Mouse (Mus musculus) heart, adult 2 months (tissue): ENCODE measurements at regions not wholly inside any gene's neighbourhood (a gene's known extent, or its start where the extent isn't known, plus 50 kb on each side); places are given as distances from the start of the nearest gene placed in this dataset.

Experiments
- DNase-seq, 2 experiments: peaks; one replicate each; pipeline ENCODE4 v3.0.0; 2021
- H3K27ac ChIP-seq: fragments of 200-600 bp; 2 replicates; pipeline ENCODE4 v1.8.1; 2022
- H3K27me3 ChIP-seq: fragments of 200-500 bp; 2 replicates; pipeline ENCODE4 v1.6.1; 2012; ENCODE audit warnings: mild to moderate bottlenecking, low read length, inconsistent platforms, mixed read lengths; ENCODE audit not compliant: control insufficient read depth, insufficient read depth
- H3K36me3 ChIP-seq: fragments of 200-500 bp; 2 replicates; pipeline ENCODE4 v1.6.1; 2012; ENCODE audit warnings: low read length, inconsistent platforms; ENCODE audit not compliant: control insufficient read depth, insufficient read depth
- H3K4me1 ChIP-seq: fragments of 200-500 bp; 2 replicates; pipeline ENCODE4 v1.6.1; 2011; ENCODE audit warnings: low read length; ENCODE audit not compliant: control insufficient read depth, insufficient read depth
- H3K4me3 ChIP-seq: fragments of 200-600 bp; 2 replicates; pipeline ENCODE4 v1.8.1; 2022
- H3K79me2 ChIP-seq: fragments of 200-500 bp; replicated peaks from 2 replicates; pipeline ENCODE4 v1.6.1; 2012; ENCODE audit warnings: mild to moderate bottlenecking, inconsistent platforms, low read length, moderate library complexity, mixed read lengths; ENCODE audit not compliant: control insufficient read depth, insufficient read depth
- H3K9ac ChIP-seq: fragments of 200-500 bp; 2 replicates; pipeline ENCODE4 v1.6.1; 2012; ENCODE audit warnings: low read depth, mild to moderate bottlenecking, control low read depth, inconsistent platforms, low read length, mixed read lengths
- CTCF ChIP-seq: fragments of 200-600 bp; IDR thresholded peaks from 2 replicates; pipeline ENCODE4 v1.8.1; 2022; ENCODE audit warnings: antibody characterized with exemption, mild to moderate bottlenecking, moderate library complexity
- EP300 ChIP-seq: fragments of 200-500 bp; IDR thresholded peaks from 2 replicates; pipeline ENCODE4 v1.6.1; 2011; ENCODE audit warnings: low read depth, low read length, control low read depth; ENCODE audit not compliant: insufficient read depth
- POLR2A ChIP-seq: fragments of 200-500 bp; IDR thresholded peaks from 2 replicates; pipeline ENCODE4 v1.6.1; 2011; ENCODE audit warnings: mild to moderate bottlenecking, low read depth, low read length, control low read depth; ENCODE audit not compliant: insufficient read depth
- WGBS: fragments of 180-500 bp; shearing (Covaris S2); methylation state at CpG from one replicate; pipeline ENCODE4 v1.1.7; 2018; 5-methylcytosine and 5-hydroxymethylcytosine counted together
- intact Hi-C: fragments of 180-260 bp; cut with DNase I; formaldehyde crosslinking; loops from one replicate; pipeline ENCODE4 v1.15.1; 2025

DNA sequence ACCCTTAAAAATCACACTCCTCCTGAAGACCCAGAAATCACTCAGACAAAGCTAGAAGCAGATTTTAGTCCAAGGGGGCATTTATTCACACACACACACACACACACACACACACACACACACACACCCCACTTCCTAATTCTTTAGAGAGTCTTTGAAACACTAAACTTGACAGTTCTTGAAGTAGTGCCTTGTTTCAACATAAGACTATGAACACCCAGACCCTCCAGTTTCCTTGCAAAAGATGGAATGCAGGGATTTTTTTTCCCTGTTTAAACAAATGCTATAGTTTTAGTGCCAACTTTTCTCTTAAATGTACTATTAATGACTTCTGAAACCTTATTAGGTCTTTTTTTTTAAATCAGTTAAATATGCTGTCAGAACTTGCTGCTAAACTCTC lies 279.2 kb upstream of the Fat1 start:
- Histone ChIP-seq H3K4me3 (no peak overlapping the region), H3K27ac (no peak overlapping the region), H3K9ac (no peak overlapping the region), H3K27me3 (no peaks in the 10 kb centered on the region), H3K4me1 (no peaks in the 10 kb centered on the region), H3K36me3 (no peaks in the 10 kb centered on the region), H3K79me2 (no peaks in the 10 kb centered on the region)
- intact Hi-C loops: no loop called here
- no peak for DNase-seq
- TF ChIP-seq EP300: no peak
- no peak for TF ChIP-seq POLR2A

DNA sequence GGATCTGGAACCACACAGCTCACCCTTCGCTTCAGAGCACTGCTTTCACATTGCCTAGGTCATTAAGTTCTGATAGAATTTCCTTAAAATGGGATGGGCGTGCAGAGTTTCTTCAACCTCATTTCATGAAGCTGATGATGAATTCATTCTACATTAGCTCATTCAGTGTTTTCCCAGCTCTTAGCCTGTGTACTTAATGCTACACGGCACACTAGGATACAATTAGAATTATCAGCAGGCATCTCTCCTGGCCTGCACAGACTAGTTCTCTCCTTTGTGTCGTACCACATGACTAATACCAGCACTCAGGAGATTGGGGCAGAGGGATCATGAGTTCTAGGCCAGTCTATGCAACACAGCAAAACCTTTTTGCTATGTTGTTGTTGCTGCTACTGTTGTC lies 278.8 kb upstream of the Fat1 start:
- TF ChIP-seq CTCF (no peak), EP300 (no peak), POLR2A (no peak)
- intact Hi-C loops: no loop called here
- H3K4me3 ChIP-seq: no peak overlapping the region
- DNase-seq: no peak
- WGBS: 67% methylated on average over 4 of the region's 4 CpGs
- no peaks in the 10 kb centered on the region for H3K27me3 ChIP-seq
- H3K9ac ChIP-seq: no peak overlapping the region
- H3K36me3 ChIP-seq: no peaks in the 10 kb centered on the region
- no peaks in the 10 kb centered on the region for H3K4me1 ChIP-seq
- no peaks in the 10 kb centered on the region for H3K79me2 ChIP-seq
- H3K27ac ChIP-seq: no peak overlapping the region

DNA sequence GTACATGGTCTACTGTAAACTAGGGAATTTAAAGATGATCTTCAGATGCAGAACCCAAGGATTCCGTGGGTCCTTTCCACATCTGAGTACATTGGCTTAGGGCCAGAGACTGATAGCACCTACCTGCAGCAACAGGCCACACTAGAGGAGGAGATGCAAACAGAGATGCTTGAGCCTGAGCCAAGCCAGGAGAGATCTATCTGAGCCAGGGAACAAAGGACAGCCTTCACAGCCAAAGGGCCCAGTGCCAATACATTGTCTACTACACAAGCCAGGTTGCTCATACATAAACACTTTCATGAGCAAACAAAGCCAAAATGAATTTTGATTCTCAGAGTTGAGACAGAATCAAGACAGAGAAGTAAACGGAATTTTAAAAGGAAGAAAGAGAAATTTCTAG lies 273.6 kb upstream of the Fat1 start:
- Histone ChIP-seq H3K36me3 (no peaks in the 10 kb centered on the region), H3K79me2 (no peaks in the 10 kb centered on the region), H3K27ac (no peak overlapping the region), H3K27me3 (no peaks in the 10 kb centered on the region), H3K9ac (no peak overlapping the region), H3K4me1 (no peaks in the 10 kb centered on the region), H3K4me3 (no peak overlapping the region)
- 52% methylated on average over 2 of the region's 2 CpGs for WGBS
- TF ChIP-seq CTCF (no peak), EP300 (no peak), POLR2A (no peak)
- intact Hi-C loops: no loop called here
- no peak for DNase-seq

DNA sequence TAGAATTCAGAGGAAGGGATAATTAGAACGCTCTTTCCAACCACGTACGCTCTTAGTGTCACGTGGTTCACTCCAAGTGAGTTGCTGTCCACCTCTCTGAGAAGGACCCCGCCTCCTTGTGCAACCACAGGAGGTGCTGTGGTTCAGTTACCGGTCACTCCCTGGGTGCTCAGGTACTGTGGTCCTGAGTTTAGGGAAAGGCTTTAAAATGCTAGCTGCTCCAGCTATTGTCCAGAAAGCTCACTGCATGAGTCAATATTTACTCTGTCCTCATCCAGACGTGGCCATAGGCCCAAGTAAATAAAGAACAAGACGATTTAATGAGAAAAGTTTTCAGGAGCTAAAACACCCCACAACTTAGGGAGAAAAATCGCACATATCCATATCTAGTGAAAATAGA lies 248.1 kb upstream of the Fat1 start:
- H3K9ac ChIP-seq: no peak overlapping the region

DNA sequence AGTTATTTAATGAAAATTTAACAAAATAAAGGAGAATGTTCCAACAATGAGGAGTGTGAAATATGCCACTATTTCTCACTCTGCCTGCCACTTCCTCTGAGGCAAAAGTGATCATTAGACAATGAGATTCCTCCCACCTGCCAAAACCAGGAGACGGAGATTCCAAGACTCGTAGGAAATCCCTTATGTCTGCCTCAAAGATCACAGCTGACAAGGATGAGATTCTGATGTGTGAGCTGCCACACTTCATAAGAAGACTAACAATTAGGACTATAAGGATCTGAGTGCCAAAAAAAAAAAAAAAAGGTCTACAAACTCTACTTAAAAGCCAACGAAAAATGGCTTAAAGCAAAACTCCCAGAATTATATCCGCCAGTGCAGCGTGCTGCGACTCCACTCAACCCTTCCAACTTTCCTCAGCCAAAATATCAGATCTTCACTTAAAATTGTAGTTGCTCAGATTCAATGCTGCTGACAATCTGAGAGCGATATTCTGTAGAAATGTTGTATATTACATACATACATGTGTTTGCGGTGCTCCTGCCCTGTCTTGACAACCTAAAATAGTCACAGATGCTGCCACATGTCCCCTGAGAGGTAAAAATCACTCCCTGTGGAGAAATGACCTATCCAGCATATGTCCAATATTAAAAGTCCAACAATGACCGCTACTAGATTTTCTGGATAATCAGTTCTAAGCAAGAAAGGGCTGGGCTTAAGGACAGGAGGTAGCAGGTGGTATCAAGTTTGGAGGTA lies 245.2 kb upstream of the Fat1 start:
- Histone ChIP-seq H3K79me2 (no peaks in the 10 kb centered on the region), H3K4me3 (no peak overlapping the region), H3K36me3 (no peaks in the 10 kb centered on the region), H3K27me3 (no peaks in the 10 kb centered on the region), H3K27ac (no peak overlapping the region), H3K4me1 (peaks cover 6% of the 10 kb centered on the region), H3K9ac (no peak overlapping the region)
- no peak for TF ChIP-seq POLR2A
- TF ChIP-seq CTCF: no peak
- no peak for TF ChIP-seq EP300
- DNase-seq: no peak
- intact Hi-C loops: loop anchor here (10.0 kb wide), 1 partner anchor 305 kb away; no protein-coding TSS in a partner anchor
- WGBS: 84% methylated on average over 9 of the region's 9 CpGs

More for the DNA sequence above, 248.1 kb upstream of the Fat1 start:
- no peak for DNase-seq
- H3K36me3 ChIP-seq: no peaks in the 10 kb centered on the region
- TF ChIP-seq POLR2A (no peak), CTCF (no peak), EP300 (no peak)
- 79% methylated on average over 9 of the region's 9 CpGs for WGBS
- no peak overlapping the region for H3K4me3 ChIP-seq
- intact Hi-C loops: no loop called here
- H3K79me2 ChIP-seq: no peaks in the 10 kb centered on the region
- no peaks in the 10 kb centered on the region for H3K27me3 ChIP-seq
- no peak overlapping the region for H3K27ac ChIP-seq
- peaks cover 3% of the 10 kb centered on the region for H3K4me1 ChIP-seq

DNA sequence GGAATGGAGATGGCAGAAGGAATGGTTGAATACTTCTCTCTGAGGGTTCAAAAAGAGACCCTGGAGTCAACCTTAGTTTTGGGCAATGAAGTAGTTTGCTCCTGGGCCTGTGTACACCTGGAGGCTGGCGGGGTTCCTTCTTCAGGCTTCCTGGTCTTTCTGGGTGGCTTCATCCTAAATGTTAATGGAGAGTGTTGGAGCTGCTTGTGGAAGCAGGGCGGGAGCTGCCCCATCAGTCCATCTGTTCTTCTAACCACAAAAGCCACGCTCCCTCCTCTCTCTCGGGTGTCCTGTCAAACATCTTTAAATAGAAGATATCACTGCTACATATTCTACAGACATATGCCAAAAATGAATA lies 244.7 kb upstream of the Fat1 start:
- peaks cover 6% of the 10 kb centered on the region for H3K4me1 ChIP-seq
- H3K36me3 ChIP-seq: 0 out of 2 replicates have a peak, but pooled peaks cover 2% of the 10 kb centered on the region
- no peak overlapping the region for H3K4me3 ChIP-seq
- H3K27me3 ChIP-seq: no peaks in the 10 kb centered on the region
- TF ChIP-seq EP300: no peak
- TF ChIP-seq CTCF: no peak
- no peak for TF ChIP-seq POLR2A
- H3K79me2 ChIP-seq: no peaks in the 10 kb centered on the region
- H3K27ac ChIP-seq: no peak overlapping the region
- intact Hi-C loops: loop anchor here (10.0 kb wide), 1 partner anchor 304 kb away; no protein-coding TSS in a partner anchor
- no peak overlapping the region for H3K9ac ChIP-seq
- DNase-seq: no peak
- 69% methylated on average over 4 of the region's 4 CpGs for WGBS
